Mouse (Mus musculus) hindlimb bud, embryonic 11.5 days (tissue): ENCODE measurements around the gene Ube2q1.

Experiments used
- DNase-seq: peaks from one replicate; pipeline ENCODE4 v3.0.0-alpha.2; 2012; ENCODE audit warnings: low read depth, low spot score; ENCODE audit errors: extremely low spot score

The Ube2q1 gene

GRCm38 (mm10) chr3:89772968-89773709 is at the start of gene Ube2q1:
Gene Ube2q1, plus strand, starts transcription at chr3:89773616.
- DNase-seq = peak; percentile 30

- DNase-seq = no peak
Measured at GRCm38 (mm10) chr3:89727028-89727427, 46.4 kb upstream of the Ube2q1 start.

GRCm38 (mm10) chr3:89728848-89729247 is 44.6 kb upstream of the Ube2q1 start:
- DNase-seq = no peak

DNA sequence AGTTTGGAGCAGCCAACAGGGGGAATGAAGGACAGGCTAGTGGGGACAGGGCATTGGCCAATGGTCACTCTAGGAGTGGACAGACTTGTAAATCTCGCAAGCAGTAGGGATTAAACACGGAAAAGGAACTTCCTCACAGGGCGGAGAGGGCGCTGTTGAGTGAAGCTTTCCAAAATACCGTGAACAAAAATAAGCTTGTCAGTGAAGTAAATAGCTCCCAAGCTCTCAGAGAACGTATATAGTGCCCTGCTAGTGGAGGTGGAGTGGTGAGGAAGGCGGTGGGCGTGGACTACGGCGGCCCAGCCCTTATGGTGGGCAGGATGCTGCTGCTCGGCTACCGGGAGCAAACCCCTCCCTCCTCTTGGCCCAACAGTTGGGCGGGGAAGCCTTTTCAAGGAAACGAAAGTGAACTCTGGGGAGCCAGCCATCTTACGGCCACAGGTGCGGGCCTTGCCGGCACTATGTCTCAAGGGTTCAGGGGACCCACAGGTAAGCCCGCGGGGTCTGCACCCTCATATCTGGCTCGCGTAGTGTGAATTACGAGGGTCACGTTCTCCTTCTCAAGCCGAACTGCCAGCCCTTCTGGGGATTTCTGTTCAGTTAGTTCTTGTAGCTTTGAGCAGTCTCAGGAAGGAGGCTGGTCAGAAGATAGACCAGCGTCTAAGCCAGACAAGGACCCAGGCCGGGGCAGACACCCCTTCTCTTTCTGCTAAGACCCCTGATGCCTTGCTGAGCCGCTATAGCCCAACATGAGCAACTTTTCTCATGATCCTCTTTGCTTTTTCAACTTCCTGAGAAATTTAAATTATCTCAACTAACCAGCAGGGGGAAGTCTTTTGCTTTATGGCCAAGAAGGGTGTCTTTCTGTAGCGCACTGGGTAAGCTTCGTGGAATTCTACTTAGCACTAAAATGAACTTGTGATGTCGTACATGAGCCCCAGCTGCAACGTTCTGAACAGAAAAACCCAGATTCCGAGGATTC is 42.8 kb upstream of the Ube2q1 start:
- DNase-seq = no peak

DNA sequence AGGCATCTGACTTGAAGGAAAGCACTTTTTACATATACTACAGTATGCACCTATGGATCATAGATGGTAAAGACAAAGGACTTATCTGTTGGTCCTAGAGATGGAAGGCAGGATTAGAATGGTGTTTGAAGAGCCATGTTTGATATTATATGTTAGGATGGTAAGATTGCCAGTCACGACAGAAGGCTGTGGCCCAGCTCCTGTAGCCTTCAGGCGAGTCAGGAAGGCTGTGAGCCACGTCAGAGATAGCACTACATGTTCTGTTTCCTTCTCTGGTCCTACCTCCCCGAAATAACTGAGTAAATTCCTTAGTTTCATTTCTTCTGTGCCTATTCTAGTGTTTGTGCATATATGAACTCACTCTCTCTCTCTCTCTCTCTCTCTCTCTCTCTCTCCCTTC is 41.3 kb upstream of the Ube2q1 start:
- no peak for DNase-seq

- DNase-seq = no peak
Measured at GRCm38 (mm10) chr3:89738509-89738908, 34.9 kb upstream of the Ube2q1 start.

DNA sequence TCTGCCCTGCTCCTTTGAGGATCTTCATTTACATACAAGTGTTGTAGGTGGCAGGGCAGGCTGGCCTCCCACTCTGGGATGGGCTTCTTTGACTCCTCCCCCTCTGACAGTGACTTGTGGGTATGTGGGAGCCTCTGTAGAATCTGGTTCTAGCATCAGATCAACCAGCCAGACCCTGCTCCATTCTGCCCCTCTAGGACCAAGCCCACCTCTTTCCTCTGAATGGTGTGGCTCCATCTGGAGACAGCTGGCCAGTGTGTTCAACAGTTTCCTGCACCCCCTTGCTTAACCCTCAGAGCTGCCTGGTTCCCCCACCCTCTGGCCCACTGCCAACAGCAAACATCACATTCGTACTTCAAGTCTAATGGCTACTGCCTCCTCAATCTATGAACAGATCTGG is 21.1 kb upstream of the Ube2q1 start:
- DNase-seq = no peak

DNA sequence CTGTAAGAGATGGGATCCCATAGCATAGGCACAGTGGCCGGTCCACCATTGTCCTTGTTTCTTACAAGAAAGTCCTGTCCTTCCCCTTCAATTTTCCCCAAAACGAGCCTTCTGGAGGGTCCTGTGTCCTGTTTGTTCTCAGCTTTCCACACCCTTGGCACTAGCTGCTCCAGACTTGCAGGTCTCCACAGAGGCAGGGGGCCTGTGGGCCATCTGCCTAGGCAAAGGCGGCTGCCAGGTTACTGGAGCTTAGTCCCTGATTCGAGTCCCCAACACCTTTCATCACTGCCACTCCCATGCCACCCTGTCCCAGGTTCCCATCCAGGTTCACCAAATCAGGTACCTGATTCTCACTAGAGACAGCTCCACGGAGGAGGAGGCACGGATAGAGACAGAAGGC is 18.1 kb upstream of the Ube2q1 start:
- no peak for DNase-seq

GRCm38 (mm10) chr3:89757851-89758250 is 15.6 kb upstream of the Ube2q1 start:
- DNase-seq = no peak

DNA sequence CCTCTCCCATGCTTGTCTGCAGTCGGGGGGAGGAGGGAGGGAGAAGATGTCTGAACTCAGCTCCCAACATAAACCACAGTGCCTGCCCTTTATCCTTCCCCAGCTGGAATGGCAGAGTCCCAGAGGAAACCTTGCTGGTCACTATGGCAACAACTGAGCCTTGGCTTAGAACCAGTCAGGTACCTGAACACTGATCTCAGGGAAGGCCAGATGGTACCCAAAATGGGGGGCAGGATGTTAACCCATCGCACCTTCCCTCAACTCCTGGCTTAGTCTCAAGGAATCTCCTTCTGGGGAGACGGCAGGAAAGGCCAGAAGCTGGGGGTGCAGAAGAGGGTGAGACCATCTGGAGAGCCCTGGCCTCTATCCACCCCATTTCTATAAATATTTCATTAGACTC is 13.6 kb upstream of the Ube2q1 start:
- DNase-seq = no peak

GRCm38 (mm10) chr3:89764119-89764724 is 9.2 kb upstream of the Ube2q1 start, which contains the start of gene Chrnb2:
Gene Chrnb2, minus strand, starts transcription at chr3:89764632.
- peak; percentile 39 for DNase-seq

GRCm38 (mm10) chr3:89769584-89769983 is 3.8 kb upstream of the Ube2q1 start:
- DNase-seq = no peak

DNA sequence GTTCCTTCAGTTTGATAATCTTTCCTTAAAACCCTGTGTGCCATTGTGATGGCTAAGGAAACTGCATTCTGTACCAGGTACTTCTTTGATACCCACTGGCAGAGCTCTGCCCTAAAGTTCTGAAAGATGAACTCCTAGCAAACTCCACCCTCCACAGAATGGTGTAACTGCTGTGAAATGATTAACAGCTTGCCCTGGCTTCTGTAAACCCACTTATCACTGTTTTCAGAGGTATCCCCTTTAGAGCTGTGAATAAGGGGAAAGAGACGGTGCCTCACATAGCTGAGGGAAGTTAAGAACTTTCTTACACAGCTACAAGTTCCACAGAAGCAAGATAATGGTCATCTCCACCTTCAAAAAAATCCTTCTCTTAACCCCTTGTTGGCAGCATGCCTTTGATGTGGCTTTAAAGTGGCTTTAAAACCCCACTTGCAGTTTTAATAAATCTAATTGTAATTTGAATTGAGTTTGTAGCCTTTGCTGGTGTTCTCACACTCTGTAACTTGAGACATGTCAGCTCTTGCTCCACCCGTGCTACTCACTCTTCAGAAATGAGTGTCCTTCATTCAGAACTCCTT is 2.9 kb upstream of the Ube2q1 start:
- DNase-seq = no peak

GRCm38 (mm10) chr3:89772588-89772967 is 838 bp upstream of the Ube2q1 start:
- DNase-seq = peak; percentile 87

DNA sequence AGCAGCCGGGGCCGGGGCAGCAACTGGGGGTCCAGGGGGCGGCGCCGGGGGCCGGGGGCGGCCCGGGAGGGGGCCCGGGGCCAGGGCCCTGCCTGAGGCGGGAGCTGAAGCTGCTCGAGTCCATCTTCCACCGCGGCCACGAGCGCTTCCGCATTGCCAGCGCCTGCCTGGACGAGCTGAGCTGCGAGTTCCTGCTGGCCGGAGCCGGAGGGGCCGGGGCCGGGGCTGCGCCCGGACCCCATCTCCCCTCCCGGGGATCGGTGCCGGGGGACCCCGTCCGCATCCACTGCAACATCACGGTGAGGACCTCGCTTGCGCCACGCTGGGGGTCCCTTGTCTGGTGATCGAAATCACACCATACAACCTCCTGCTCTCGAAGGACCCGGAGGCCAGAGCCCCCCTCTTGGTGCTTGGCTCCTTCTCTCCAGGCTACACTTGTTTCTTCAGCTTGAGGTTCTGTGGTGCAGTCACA is 360 bp downstream of the Ube2q1 start:
- DNase-seq = no peak

DNA sequence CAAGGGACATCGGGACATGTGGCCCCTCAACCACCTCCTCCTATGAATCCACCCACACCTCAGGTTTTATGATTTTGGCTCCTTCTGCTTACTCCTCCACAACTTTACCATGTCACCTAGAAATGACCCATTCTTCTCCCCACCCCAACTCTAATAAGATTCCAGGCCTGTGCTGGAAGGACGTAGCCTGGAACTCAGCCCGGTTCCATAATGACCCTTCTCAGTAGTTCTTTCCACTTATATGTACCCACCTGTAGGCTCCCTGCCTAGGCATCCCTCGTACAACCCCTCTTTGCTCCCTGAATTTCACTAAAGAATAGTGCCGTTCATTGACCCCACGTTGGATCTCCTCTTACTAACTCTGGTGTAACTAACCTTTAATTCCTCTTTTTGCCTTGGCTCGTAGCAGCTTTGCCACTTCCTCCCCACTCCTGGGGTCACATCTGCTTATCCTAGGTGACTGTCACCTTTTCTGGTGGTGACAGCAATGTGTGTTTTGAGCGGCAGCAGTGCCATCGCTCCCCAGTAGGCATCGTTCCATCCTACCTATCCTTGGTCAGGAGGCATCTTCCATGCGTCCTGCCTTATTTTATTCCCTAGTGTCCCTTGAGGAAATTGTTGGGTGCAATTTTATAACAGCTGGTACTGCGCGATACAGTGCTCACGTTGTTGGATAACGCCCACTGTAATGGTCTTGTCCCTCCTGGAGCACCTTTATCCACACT is 982 bp downstream of the Ube2q1 start:
- no peak for DNase-seq

DNA sequence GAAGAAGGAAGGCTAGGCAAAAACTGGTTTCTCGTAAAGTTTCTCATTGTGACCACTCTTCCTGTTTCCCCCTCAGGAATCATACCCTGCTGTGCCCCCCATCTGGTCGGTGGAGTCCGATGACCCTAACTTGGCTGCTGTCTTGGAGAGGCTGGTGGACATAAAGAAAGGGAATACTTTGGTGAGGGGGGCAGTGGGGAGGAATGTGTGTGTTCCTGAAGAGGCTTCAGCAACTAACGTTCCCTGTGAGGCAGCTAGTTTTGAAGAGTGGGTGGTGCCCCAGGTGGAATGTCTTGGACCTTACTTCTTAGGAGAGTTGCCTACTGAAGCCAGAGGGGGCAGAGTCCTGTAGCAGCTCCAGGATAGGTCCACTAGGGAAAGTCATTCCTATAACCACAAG is 2.6 kb downstream of the Ube2q1 start:
- no peak for DNase-seq

GRCm38 (mm10) chr3:89780102-89780501 is 6.7 kb downstream of the Ube2q1 start:
- DNase-seq = no peak

- DNase-seq = no peak
Measured at GRCm38 (mm10) chr3:89781640-89782039, 8.2 kb downstream of the Ube2q1 start.

DNA sequence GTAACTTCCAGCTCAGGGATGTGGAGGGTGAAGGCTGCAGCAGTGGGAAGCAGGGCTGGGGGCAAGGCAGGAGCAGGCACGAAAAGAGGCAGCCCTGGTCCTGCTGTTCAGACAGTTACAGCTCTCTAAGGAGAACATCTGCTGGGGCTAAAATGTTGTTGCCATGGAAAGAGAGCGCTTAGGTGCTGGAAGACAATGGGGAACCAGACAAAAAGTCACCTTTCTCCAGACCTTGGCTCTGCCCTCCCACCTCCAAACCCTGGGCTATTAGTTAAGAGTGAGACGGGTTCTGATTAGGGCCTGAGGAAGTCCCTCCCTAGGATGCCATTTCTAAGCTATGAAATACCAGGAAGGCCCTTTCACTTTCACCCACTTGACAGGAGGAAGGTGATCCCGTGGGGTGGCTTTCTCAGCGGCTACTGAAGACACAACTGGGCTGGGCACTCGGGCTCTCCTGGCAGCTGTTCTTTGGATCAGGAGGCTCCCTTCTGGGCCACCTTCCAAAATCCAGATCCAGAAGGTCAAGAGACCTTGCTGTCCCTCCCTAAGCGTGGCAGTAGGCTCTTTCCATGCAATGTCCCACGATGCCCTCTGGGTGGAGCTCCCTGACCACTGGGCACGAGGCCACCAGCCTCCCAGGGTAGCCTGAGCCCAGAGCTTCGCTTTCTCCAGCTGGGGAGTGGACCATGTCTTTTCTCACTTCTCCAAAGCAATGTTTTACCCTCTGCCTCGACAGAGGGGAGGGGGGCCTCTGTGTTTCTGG is 11.8 kb downstream of the Ube2q1 start:
- DNase-seq = no peak
